Mouse (Mus musculus) ovary, postnatal 14 days (tissue): ENCODE measurements at regions not wholly inside any gene's neighbourhood (a gene's known extent, or its start where the extent isn't known, plus 50 kb on each side); places are given as distances from the start of the nearest gene placed in this dataset.

Experiments
- DNase-seq: peaks from one replicate; pipeline ENCODE4 v3.0.0; 2022; ENCODE audit warnings: low spot score

DNA sequence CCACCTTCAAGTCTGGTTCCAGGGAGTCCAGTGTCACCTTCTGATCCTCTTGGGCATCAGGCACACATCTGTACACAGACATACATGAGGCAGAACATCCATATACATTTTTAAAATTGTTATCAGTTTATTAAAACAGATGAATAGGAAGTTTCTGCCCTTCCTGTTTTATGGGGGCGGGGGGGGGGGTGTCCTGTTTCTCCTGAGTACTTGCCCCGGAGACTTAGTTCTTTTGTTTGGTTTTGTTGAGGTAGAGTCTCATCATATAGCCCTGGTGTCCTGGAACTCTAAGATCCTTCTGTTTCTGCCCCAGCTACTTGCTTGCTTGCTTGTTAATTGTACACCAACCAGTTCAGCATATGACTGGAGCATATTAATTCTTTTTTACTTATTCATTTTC is 85.0 kb upstream of the Xpo1 start:
- DNase-seq = no peak

- no peak for DNase-seq
These were observed 84.1 kb upstream of the Xpo1 start for GRCm38 (mm10) chr11:23171760-23172159.

- DNase-seq = no peak
These were observed 74.2 kb upstream of the Xpo1 start for GRCm38 (mm10) chr11:23181647-23182046.

- DNase-seq = no peak
These were observed 70.6 kb upstream of the Xpo1 start for GRCm38 (mm10) chr11:23185211-23185610.

- no peak for DNase-seq
These were observed 54.0 kb upstream of the Xpo1 start for GRCm38 (mm10) chr11:23201701-23202449.

DNA sequence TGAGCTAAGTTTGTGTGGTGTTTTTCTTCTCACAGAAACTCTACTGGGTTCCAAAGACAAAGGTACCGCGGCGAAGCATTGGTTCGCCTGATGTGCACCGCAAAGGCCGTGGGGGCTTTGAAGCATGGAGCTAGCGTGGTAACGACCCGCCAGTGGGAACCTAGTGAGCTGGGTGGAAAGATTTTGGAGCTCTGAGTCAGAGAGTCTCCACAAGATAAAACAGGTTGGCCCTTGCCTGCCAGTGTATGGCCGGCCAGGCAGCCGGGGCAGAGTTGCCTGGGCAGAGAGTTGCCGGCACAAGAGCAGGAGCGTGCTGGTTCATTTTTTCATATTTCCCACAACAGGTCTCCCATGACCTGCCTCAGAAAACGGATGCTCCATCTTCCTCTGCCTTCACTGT is 52.3 kb upstream of the Xpo1 start:
- DNase-seq = no peak

GRCm38 (mm10) chr11:23204041-23204440 is 51.8 kb upstream of the Xpo1 start:
- no peak for DNase-seq
